ENCODE assay signal across 8 mouse cellular contexts in the genomic region with DNA sequence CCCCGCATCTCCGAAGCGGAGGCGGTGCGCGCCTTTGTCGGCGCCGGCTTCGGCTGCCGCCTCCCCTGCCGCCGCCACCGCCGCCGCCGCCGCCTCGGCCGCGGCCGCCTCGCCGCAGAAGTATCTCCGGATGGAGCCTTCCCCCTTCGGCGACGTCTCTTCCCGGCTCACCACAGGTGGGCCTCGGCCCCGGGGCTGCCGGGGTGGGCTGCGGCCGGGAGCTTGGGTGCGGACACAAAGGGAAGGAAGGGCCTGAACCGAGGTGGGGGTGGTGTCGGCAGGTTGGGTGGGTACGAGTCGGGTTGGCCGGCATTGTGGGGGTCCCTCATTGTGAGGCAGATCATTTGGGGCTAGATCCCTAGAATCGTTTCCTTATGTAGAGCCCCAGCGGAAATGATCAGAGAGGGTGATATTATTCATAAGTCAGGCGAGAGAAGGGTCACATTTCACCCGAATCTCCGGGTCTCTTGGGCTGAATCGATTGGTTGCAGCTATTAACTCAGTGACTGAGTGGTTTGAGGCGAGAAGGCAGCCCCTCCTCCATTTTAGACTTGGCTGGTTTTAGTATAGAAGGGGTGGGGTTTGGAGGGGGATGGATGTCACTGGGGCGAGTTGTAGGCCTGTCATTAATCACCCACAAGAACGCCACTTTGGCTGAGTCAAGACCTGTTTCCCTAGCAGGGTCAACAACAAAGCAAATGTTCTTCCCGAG. TPM values are rescaled to one million over a fixed set of nuclear protein-coding genes. Genes with fewer than 3 reads are reported as not detected.
A peak's percentile ranks its signal among the peaks of the same experiment; 100 is the strongest.
DNase-seq lines count a peak whose midpoint lies in the region; ATAC-seq and TF ChIP-seq lines count a peak whose summit lies in the region.

No protein-coding gene starts in this region.

- H3K4me3 ChIP-seq in embryonic facial prominence, embryonic 10.5 days: peak overlapping the region; percentile 83
- H3K4me3 ChIP-seq in intestine, postnatal 0 days (ENCODE audit: low read depth, low read length): peak overlapping the region; percentile 90
- peak overlapping the region; percentile 90 for H3K4me3 ChIP-seq in liver, embryonic 13.5 days (replicated peaks)

- ATAC-seq in intestine, postnatal 0 days: peak; percentile 39
- peak; percentile 63 for ATAC-seq in liver, embryonic 13.5 days (ENCODE audit: low read depth)

- DNase-seq in CD4-positive, CD25-positive, alpha-beta regulatory T cell, adult 2 months (ENCODE audit: low read depth, low spot score): peak; percentile 58
- DNase-seq in adrenal gland, postnatal 10 days: peak; percentile 79
- peak; percentile 79 for DNase-seq in embryonic facial prominence, embryonic 10.5 days (ENCODE audit: low spot score)
- DNase-seq in heart, adult 11 months: peak; percentile 97
- DNase-seq in liver, embryonic 13.5 days: peak; percentile 44
- peak; percentile 65 to 71 for DNase-seq in natural killer cell, adult 2 months (ENCODE audit: low spot score in 2 of 2)
- DNase-seq in thymus, adult 18-20 months: peak; percentile 52 to 56

- H3K9me3 ChIP-seq in embryonic facial prominence, embryonic 10.5 days: no peaks in the 10 kb centered on the region
- no peaks in the 10 kb centered on the region for H3K9me3 ChIP-seq in intestine, postnatal 0 days (ENCODE audit: control insufficient read depth)
- H3K9me3 ChIP-seq in liver, embryonic 13.5 days (replicated peaks): no peaks in the 10 kb centered on the region

- H3K4me1 ChIP-seq in embryonic facial prominence, embryonic 10.5 days: peaks cover 31% of the 10 kb centered on the region
- H3K4me1 ChIP-seq in intestine, postnatal 0 days (replicated peaks; ENCODE audit: control insufficient read depth, insufficient read depth, low read length): peaks cover 3% of the 10 kb centered on the region; the same call in 1 of the 2 replicates
- H3K4me1 ChIP-seq in liver, embryonic 13.5 days (replicated peaks): peaks cover 36% of the 10 kb centered on the region

- H3K36me3 ChIP-seq in embryonic facial prominence, embryonic 10.5 days (replicated peaks): peaks cover 12% of the 10 kb centered on the region
- no peaks in the 10 kb centered on the region for H3K36me3 ChIP-seq in intestine, postnatal 0 days (ENCODE audit: control insufficient read depth, insufficient read depth)
- peaks cover 10% of the 10 kb centered on the region; the same call in 1 of the 2 replicates for H3K36me3 ChIP-seq in liver, embryonic 13.5 days

- peak overlapping the region; percentile 77 for H3K4me2 ChIP-seq in intestine, postnatal 0 days (replicated peaks; ENCODE audit: low read depth)
- peak overlapping the region; percentile 81 for H3K4me2 ChIP-seq in liver, embryonic 13.5 days

- WGBS in embryonic facial prominence, embryonic 10.5 days: under 1% methylated on average over 50 of the region's 50 CpGs
- WGBS in intestine, postnatal 0 days: under 1% methylated on average over 49 of the region's 50 CpGs
- WGBS in liver, embryonic 13.5 days (ENCODE audit: insufficient replicate concordance): under 1% methylated on average over 49 of the region's 50 CpGs

- H3K9ac ChIP-seq in intestine, postnatal 0 days (ENCODE audit: low read depth, low read length): peak overlapping the region; percentile 96
- H3K9ac ChIP-seq in liver, embryonic 13.5 days: peak overlapping the region; percentile 97

- H3K27ac ChIP-seq in embryonic facial prominence, embryonic 10.5 days (replicated peaks): peak overlapping the region; percentile 98
- H3K27ac ChIP-seq in intestine, postnatal 0 days (ENCODE audit: low read depth, low read length): peak overlapping the region; percentile 96
- H3K27ac ChIP-seq in liver, embryonic 13.5 days: peak overlapping the region; percentile 92

- H3K27me3 ChIP-seq in embryonic facial prominence, embryonic 10.5 days (replicated peaks; ENCODE audit: low read depth, poor library complexity, severe bottlenecking): no peaks in the 10 kb centered on the region
- H3K27me3 ChIP-seq in intestine, postnatal 0 days (replicated peaks; ENCODE audit: control insufficient read depth, insufficient read depth, low read length): no peaks in the 10 kb centered on the region
- H3K27me3 ChIP-seq in liver, embryonic 13.5 days: no peaks in the 10 kb centered on the region

- TF ChIP-seq CTCF in intestine, postnatal 0 days (IDR thresholded peaks at IDR 0.05; ENCODE audit: low read depth): no peak

RNA-seq across cellular contexts. Expression of a gene that starts 0.5 kb away (rescaled TPM):
- total RNA-seq in adrenal gland, postnatal 10 days (2021): 10 to 100 TPM; 61.4 to 65.6 TPM
- 64.8 and 66.8 TPM in 2 replicates for polyA plus RNA-seq in embryonic facial prominence, embryonic 10.5 days (2016; fragmentation: Nextera tagmentation; extraction: Ambion mirVana)
- polyA plus RNA-seq in intestine, postnatal 0 days (2015; fragmentation: Nextera tagmentation; extraction: Ambion mirVana): 32.2 and 36.6 TPM in 2 replicates
- polyA plus RNA-seq in liver, embryonic 13.5 days (2015; fragmentation: Nextera tagmentation; extraction: Ambion mirVana): 24.0 and 26.2 TPM in 2 replicates

Comparison
In these comparisons a context has a peak if more than half of its experiments do, and no peak if none do; other contexts are left out.
1. Peak in every context shown above with its lines: DNase-seq, ATAC-seq, H3K4me3 ChIP-seq and H3K27ac ChIP-seq.
2. DNase-seq: peak in every context shown above with its lines; median percentile 97 in heart, adult 11 months; 79 in adrenal gland, postnatal 10 days; 79 in embryonic facial prominence, embryonic 10.5 days; 68 in natural killer cell, adult 2 months; 58 in CD4-positive, CD25-positive, alpha-beta regulatory T cell, adult 2 months; 54 in thymus, adult 18-20 months; 44 in liver, embryonic 13.5 days.